Mouse (Mus musculus) forebrain, embryonic 12.5 days (tissue): ENCODE results near the gene Lag3. TPM values are rescaled to one million over a fixed set of nuclear protein-coding genes. Genes with fewer than 3 reads are reported as not detected.

Experiments used
- ATAC-seq: fragments of 200-750 bp; cut with Nextera tagmentation; 2 replicates; pipeline ENCODE4 v1.8.0; 2017; ENCODE audit warnings: moderate TSS enrichment; ENCODE audit not compliant: low FRiP score
- H3K27ac ChIP-seq: fragments of 300-500 bp; sonication (generic); 2 replicates; pipeline ENCODE4 v1.5.1; 2016; ENCODE audit warnings: mild to moderate bottlenecking
- H3K27me3 ChIP-seq: fragments of 300-500 bp; sonication (generic); 2 replicates; pipeline ENCODE4 v1.6.1; 2016; ENCODE audit warnings: mild to moderate bottlenecking
- H3K36me3 ChIP-seq: fragments of 300-500 bp; sonication (generic); replicated peaks from 2 replicates; pipeline ENCODE4 v1.6.1; 2016; ENCODE audit warnings: mild to moderate bottlenecking
- H3K4me1 ChIP-seq: fragments of 300-500 bp; sonication (generic); 2 replicates; pipeline ENCODE4 v1.6.1; 2016
- H3K4me2 ChIP-seq: fragments of 300-500 bp; sonication (generic); 2 replicates; pipeline ENCODE4 v1.6.1; 2016; ENCODE audit warnings: mild to moderate bottlenecking, moderate library complexity
- H3K4me3 ChIP-seq: fragments of 300-500 bp; sonication (generic); replicated peaks from 2 replicates; pipeline ENCODE4 v1.5.1; 2016; ENCODE audit warnings: mild to moderate bottlenecking
- H3K9ac ChIP-seq: fragments of 300-500 bp; sonication (generic); 2 replicates; pipeline ENCODE4 v1.6.1; 2016; ENCODE audit warnings: mild to moderate bottlenecking
- H3K9me3 ChIP-seq: fragments of 300-500 bp; sonication (generic); 2 replicates; pipeline ENCODE4 v1.6.1; 2016
- WGBS: fragments of 180-500 bp; shearing (Covaris S2); methylation state at CpG from one replicate; pipeline ENCODE4 v1.1.7; 2016; 5-methylcytosine and 5-hydroxymethylcytosine counted together
- polyA plus RNA-seq: library from polyadenylated mRNA; unstranded; fragments of >200 nt; fragmentation: Nextera tagmentation; extraction: Ambion mirVana; gene quantifications from 2 replicates; pipeline ENCODE4 v1.2.1, GENCODE M21; 2016

Gene Lag3
- 2.0 and 3.0 TPM in 2 replicates for polyA plus RNA-seq

DNA sequence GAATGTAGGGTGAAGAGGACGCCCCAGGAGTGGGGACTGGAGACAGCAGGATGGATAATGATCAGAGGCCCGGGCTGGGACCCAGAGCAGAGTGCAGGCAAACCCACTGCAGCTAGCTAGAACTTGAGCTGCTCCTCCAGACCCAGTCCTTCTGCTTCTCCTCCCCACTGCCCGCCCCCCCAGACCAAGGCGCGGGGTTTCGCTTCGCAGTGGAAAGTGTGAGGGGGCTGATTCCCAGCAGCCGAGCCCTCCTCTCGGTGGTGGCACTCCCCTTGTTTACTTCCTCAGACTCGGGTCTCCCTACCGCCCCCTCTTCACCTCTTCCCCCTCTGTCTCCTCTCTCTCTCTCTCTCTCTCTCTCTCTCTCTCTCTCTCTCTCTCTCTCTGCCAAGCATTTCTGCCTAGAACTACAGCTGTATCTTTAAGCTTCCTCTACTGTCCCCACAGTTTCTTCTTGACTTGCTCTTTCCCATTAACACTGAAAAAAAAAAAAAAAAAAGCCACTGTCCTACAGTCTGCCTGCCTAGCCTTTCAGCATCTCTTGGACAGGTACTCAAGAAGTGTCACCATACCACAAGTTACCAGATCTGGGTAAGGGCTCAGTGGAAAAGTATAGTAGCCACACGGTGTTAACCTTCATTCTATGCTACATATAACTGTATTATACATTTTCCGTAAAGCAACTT, at the start of gene Lag3:
Gene Lag3, minus strand, starts transcription at position 173 of the 686 bp plus-strand sequence.
- Histone ChIP-seq H3K9me3 (no peaks in the 10 kb centered on the region), H3K9ac (peak within 1 kb of the TSS; percentile 44; the same call in 1 of the 2 replicates), H3K36me3 (peaks cover 29% of the 10 kb centered on the region), H3K27me3 (peaks cover 32% of the 10 kb centered on the region), H3K4me1 (peaks cover 53% of the 10 kb centered on the region), H3K4me3 (no peak within 1 kb of the TSS), H3K4me2 (peak within 1 kb of the TSS; percentile 22; the same call in 1 of the 2 replicates), H3K27ac (peak within 1 kb of the TSS; percentile 31; the same call in 1 of the 2 replicates)
- WGBS, result 22% methylated on average over 8 of the region's 13 CpGs
- no peak for ATAC-seq

DNA sequence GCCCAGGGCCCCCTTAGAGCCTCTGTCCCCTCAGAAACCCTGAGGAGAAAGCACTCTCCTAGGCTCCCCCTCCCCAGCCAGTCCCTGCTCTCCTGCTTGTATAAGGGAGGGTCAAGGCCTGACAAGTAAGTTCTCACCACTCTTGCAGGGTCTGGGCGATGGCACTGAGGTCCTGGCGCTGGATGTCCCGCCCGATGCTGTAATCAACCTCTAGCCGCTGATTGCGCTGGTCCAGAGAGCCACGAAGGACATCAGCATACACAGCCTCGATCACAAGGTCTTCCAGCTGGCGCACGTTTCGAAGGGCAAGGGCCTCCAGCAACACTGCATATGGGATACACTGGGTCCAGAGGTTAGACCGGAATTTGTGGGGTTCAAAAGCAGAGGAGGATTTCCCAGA, 49.5 kb upstream of the Lag3 start:
- no peak overlapping the region for H3K9ac ChIP-seq
- no peak for ATAC-seq
- H3K4me2 ChIP-seq, result no peak overlapping the region
- H3K36me3 ChIP-seq, result peaks cover 56% of the 10 kb centered on the region
- no peaks in the 10 kb centered on the region for H3K27me3 ChIP-seq
- 93% methylated on average over 12 of the region's 12 CpGs for WGBS
- peaks cover 11% of the 10 kb centered on the region for H3K4me1 ChIP-seq
- H3K9me3 ChIP-seq, result no peaks in the 10 kb centered on the region
- no peak overlapping the region for H3K27ac ChIP-seq
- no peak overlapping the region for H3K4me3 ChIP-seq

DNA sequence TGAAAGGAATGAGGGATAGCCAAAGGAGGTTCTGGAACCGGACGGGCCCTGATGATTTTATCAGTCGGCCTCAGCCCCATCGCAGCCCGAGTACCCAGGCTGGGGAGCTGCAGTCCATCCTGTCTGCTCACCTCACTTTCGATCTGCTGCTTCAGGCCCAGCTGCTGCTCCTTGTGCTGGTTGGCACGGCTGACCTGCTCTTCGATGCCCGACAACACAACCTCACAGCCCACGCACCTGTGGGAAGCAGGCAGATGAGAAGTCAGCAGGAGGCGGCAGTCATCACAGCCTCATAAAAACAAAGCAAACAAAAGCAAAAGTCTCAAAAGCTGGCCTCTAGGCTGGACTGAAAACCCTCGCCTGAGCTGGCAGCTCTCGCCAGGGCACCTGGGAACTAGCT, 48.5 kb upstream of the Lag3 start:
- no peaks in the 10 kb centered on the region for H3K27me3 ChIP-seq
- peaks cover 58% of the 10 kb centered on the region for H3K36me3 ChIP-seq
- no peak overlapping the region for H3K4me3 ChIP-seq
- WGBS, result 92% methylated on average over 13 of the region's 13 CpGs
- H3K9ac ChIP-seq, result no peak overlapping the region
- no peaks in the 10 kb centered on the region for H3K9me3 ChIP-seq
- no peak overlapping the region for H3K27ac ChIP-seq
- peaks cover 9% of the 10 kb centered on the region for H3K4me1 ChIP-seq
- no peak overlapping the region for H3K4me2 ChIP-seq
- ATAC-seq, result no peak

DNA sequence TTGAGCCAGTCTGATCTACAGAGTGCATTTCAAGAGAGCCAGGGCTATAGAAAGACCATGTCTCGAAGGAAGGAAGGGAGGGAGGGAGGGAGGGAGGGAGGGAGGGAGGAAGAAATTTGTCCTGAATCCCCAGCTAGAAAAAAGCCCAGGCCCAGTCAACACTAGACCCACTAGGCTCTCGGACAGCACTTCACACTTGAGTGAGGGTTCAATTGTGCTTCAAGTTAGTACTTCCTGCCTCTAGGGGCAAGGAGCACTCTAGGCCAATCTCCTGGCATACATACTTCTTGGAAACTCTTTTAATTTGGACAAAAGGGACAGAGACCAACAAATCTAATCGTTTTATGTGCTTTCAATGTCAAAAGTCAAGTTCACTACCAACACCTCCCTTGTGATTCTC, 46.6 kb upstream of the Lag3 start:
- 80% methylated on average over 3 of the region's 3 CpGs for WGBS
- H3K36me3 ChIP-seq, result peaks cover 58% of the 10 kb centered on the region
- no peaks in the 10 kb centered on the region for H3K4me1 ChIP-seq
- H3K9ac ChIP-seq, result no peak overlapping the region
- H3K4me3 ChIP-seq, result no peak overlapping the region
- H3K27ac ChIP-seq, result no peak overlapping the region
- H3K4me2 ChIP-seq, result no peak overlapping the region
- no peaks in the 10 kb centered on the region for H3K27me3 ChIP-seq
- ATAC-seq, result no peak
- no peaks in the 10 kb centered on the region for H3K9me3 ChIP-seq

DNA sequence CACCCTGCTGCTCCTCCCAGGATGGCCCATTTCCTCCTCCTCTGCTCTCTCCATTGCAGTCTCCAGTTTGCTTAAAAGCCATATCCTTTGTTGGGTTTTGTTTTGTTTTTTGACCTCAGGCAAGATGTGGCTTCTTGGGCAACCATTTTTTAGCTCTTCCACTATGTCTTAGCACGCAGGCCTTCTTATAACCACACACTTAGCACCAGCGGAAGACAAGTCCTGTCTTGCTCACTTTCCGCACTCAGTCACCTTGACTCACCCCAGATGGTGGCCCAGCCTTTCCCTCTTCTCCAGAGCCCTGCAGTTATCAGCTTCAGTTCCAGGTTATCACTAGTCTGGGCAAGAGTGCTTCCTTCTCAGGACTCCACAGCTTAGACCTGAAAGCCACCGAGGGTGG, 43.7 kb upstream of the Lag3 start:
- no peaks in the 10 kb centered on the region for H3K4me1 ChIP-seq
- no peak for ATAC-seq
- H3K27me3 ChIP-seq, result no peaks in the 10 kb centered on the region
- H3K27ac ChIP-seq, result no peak overlapping the region
- no peak overlapping the region for H3K4me2 ChIP-seq
- H3K4me3 ChIP-seq, result no peak overlapping the region
- H3K36me3 ChIP-seq, result peaks cover 38% of the 10 kb centered on the region
- no peak overlapping the region for H3K9ac ChIP-seq
- 96% methylated on average over 4 of the region's 4 CpGs for WGBS
- no peaks in the 10 kb centered on the region for H3K9me3 ChIP-seq

DNA sequence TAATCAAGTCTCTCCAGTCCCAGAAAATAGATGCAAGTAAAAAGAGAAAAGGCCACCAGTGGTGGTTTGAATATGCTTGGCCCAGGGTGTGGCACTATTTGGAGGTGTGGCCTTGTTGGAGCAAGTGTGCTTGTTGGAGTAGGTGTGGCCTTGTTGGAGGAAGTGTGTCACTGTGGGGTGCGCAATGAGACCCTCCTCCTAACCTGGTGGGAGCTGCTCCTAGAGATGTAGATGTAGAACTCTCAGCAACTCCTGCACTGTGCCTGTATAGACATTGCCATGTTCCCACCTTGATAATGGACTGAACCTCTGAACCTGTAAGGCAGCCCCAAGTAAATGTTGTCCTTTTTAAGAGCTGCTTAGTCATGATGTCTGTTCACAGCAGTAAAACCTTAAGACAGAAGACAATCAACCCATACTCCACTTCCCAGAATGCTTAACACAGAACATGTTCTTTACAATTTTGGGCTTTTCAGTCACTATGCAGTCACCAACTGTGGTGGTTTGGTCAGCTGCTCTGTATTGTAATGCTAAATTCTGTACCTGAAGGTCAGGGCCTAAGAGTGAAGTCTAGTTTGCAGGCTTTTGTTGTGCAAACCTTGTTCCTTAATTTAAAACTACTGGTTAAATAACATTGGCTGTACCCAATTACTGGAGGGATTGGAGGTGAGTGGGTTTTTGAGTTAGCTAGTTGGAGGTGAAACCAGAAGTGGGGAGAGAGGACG, 42.6 kb upstream of the Lag3 start:
- Histone ChIP-seq H3K9me3 (no peaks in the 10 kb centered on the region), H3K4me3 (no peak overlapping the region), H3K4me1 (no peaks in the 10 kb centered on the region), H3K36me3 (peaks cover 27% of the 10 kb centered on the region), H3K27ac (no peak overlapping the region), H3K27me3 (no peaks in the 10 kb centered on the region), H3K9ac (no peak overlapping the region), H3K4me2 (no peak overlapping the region)
- ATAC-seq, result no peak
- 88% methylated on average over 2 of the region's 2 CpGs for WGBS

DNA sequence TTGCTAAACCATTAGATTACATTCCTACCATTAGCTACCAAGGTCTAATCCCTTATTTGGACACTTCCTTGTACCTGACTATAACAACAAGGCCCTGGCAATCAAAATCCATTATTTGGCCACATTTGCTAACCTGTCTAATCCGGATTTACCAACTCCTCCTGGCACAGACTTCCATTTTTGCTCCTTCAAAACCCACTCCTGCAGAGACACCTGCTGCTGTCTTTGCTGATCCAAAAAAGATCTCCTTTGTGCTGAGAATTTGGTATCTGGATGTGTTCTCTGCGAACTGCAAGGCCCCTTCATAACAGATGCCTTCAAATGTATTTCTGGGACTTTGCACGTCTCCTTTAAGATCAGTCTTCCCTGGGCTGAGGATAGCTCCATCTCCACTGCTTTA, 32.0 kb upstream of the Lag3 start:
- H3K27me3 ChIP-seq, result no peaks in the 10 kb centered on the region
- H3K4me1 ChIP-seq, result no peaks in the 10 kb centered on the region
- no peak overlapping the region for H3K27ac ChIP-seq
- WGBS, result 89% methylated on average over 3 of the region's 3 CpGs
- no peak overlapping the region for H3K9ac ChIP-seq
- H3K4me2 ChIP-seq, result no peak overlapping the region
- no peaks in the 10 kb centered on the region for H3K9me3 ChIP-seq
- peaks cover 8% of the 10 kb centered on the region for H3K36me3 ChIP-seq
- ATAC-seq, result no peak
- H3K4me3 ChIP-seq, result no peak overlapping the region

DNA sequence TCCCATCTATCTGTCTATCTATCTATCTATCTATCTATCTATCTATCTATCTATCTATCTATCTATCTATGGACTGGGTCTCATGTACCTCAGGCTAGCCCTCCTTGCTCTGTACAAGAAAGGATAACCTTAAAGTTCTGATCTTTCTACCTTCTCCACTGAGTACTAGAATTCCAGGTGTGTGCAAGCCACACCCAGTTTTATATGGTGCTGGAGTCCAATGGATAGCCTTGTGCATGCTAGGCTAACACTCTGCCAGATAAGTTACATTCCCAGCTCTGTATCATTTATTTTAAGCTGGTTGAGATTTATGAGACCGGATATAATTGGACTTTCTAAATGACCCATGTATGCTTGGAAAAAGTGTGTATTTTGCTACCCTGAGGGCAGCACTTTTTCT, 30.2 kb upstream of the Lag3 start:
- Histone ChIP-seq H3K4me1 (no peaks in the 10 kb centered on the region), H3K9me3 (no peaks in the 10 kb centered on the region), H3K27ac (no peak overlapping the region), H3K4me2 (no peak overlapping the region), H3K4me3 (no peak overlapping the region), H3K36me3 (peaks cover 24% of the 10 kb centered on the region), H3K9ac (no peak overlapping the region), H3K27me3 (no peaks in the 10 kb centered on the region)
- no peak for ATAC-seq
- 100% methylated on average over 1 of the region's 1 CpGs for WGBS

DNA sequence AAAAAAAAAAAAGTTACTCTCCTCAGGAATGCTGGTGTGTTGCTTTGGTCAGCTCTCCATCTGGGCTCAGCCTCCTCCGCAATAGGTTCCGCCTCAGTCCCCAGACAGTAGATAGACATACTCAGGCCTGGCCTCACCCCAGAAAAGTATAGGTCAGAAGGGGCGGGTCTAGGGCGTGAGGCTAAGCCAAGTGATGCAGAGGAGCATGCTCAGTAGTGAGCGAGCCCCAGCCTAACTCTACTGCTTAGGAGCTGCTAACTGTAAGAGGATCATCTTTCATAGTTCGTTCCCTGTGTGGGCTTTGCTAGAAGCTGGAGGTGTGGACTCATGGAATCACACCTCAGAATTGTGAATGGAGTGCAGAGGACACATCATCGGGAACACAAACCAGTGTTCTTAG, 27.0 kb upstream of the Lag3 start:
- H3K36me3 ChIP-seq, result peaks cover 55% of the 10 kb centered on the region
- no peaks in the 10 kb centered on the region for H3K27me3 ChIP-seq
- ATAC-seq, result no peak
- no peaks in the 10 kb centered on the region for H3K9me3 ChIP-seq
- 94% methylated on average over 7 of the region's 7 CpGs for WGBS
- H3K27ac ChIP-seq, result no peak overlapping the region
- H3K4me2 ChIP-seq, result no peak overlapping the region
- H3K4me3 ChIP-seq, result no peak overlapping the region
- H3K9ac ChIP-seq, result no peak overlapping the region
- 0 out of 2 replicates have a peak, but pooled peaks cover 6% of the 10 kb centered on the region for H3K4me1 ChIP-seq

DNA sequence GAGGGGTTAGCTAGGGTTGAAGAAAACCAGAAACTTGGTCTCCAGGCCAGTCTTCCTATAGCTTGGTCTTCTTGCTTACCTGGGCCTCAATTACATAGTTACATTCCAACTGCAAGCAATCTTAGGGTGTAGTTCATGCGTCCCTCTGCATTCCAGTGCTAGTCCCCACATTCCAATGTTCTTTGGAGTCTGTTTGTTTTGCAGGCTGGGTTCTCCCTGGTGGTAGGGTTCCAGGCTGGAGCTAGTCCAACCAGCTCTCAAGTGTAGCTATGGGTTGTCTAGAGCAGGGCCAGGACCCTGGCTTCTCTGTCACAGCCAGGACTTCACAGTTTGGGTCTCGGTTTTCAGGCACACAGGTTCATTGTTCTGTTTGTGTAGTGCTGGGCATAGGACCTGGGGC, 26.0 kb upstream of the Lag3 start:
- ATAC-seq, result no peak
- Histone ChIP-seq H3K36me3 (peaks cover 61% of the 10 kb centered on the region), H3K27me3 (no peaks in the 10 kb centered on the region), H3K27ac (no peak overlapping the region), H3K9me3 (no peaks in the 10 kb centered on the region), H3K4me2 (no peak overlapping the region), H3K4me3 (no peak overlapping the region), H3K4me1 (peaks cover 12% of the 10 kb centered on the region), H3K9ac (no peak overlapping the region)
- WGBS, result 83% methylated on average over 2 of the region's 2 CpGs

DNA sequence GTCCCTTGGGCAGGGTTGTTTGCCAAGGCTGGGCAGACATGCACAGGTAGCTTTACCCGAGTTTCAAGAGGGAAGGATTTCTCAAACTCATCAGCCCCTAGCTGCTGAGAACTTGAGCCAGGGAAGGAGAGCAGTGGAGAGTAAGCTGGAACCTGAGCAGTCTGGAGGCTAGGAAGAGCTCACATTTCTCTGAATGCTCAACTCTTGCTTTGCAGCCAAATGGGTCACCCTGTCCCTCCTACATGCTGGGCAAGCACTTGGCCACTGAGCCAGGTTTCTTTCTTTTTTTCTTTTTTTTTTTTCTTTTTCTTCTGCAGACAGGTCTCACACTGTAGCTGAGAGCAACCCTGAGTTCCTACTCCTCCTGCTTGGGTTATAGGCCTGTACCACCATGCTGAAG, 25.2 kb upstream of the Lag3 start:
- H3K27ac ChIP-seq, result no peak overlapping the region
- no peaks in the 10 kb centered on the region for H3K9me3 ChIP-seq
- ATAC-seq, result no peak
- no peak overlapping the region for H3K4me2 ChIP-seq
- 85% methylated on average over 1 of the region's 1 CpGs for WGBS
- no peak overlapping the region for H3K4me3 ChIP-seq
- H3K36me3 ChIP-seq, result peaks cover 62% of the 10 kb centered on the region
- H3K4me1 ChIP-seq, result peaks cover 17% of the 10 kb centered on the region
- H3K27me3 ChIP-seq, result no peaks in the 10 kb centered on the region
- no peak overlapping the region for H3K9ac ChIP-seq

DNA sequence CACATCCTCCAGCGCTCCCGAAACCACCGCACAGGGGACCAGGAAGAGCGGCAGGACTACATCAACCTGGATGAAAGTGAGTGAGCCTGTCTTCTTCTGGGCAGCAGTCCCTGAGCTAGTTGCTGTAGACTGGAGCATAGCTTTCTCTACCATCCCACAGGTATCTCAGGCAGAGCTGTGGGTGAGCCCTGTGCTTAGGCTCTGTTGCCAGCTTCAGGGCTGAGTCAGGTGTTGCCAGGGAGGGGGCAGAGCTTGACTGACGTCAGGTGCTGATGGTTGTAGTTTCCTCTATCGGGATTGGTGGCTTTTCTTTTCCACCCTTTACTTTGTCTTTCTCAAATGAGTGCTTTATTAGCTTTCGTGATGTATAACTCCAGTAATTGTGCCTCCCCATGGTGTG, 23.2 kb upstream of the Lag3 start:
- Histone ChIP-seq H3K4me1 (peaks cover 25% of the 10 kb centered on the region), H3K4me3 (no peak overlapping the region), H3K27me3 (no peaks in the 10 kb centered on the region), H3K27ac (no peak overlapping the region), H3K9ac (no peak overlapping the region), H3K36me3 (peaks cover 62% of the 10 kb centered on the region), H3K4me2 (no peak overlapping the region), H3K9me3 (no peaks in the 10 kb centered on the region)
- 94% methylated on average over 7 of the region's 7 CpGs for WGBS
- no peak for ATAC-seq

DNA sequence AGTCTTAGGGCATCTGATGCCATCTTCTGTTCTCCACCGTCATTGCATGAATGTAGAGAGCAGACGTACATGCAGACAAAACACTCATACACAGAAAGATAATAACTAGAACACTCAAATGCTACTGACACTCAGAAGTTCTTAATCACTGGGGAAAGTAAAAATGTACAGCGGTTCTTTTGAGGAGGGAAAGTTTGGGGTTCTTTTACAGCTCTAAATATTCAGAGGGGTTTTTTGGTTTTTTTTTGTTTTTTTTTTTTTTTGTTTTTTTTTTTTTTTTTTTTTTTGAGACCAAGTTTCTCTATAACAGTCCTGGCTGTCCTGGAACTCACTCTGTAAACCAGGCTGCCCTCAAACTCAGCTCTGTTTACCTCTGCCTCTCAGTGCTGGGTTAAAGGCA, 21.6 kb upstream of the Lag3 start:
- no peaks in the 10 kb centered on the region for H3K27me3 ChIP-seq
- H3K9ac ChIP-seq, result no peak overlapping the region
- no peaks in the 10 kb centered on the region for H3K9me3 ChIP-seq
- no peak overlapping the region for H3K4me2 ChIP-seq
- no peak for ATAC-seq
- H3K27ac ChIP-seq, result no peak overlapping the region
- 93% methylated on average over 3 of the region's 3 CpGs for WGBS
- H3K36me3 ChIP-seq, result peaks cover 50% of the 10 kb centered on the region
- H3K4me3 ChIP-seq, result 0 out of 2 replicates have a peak overlapping the region, but pooled peaks have one; percentile 90
- peaks cover 25% of the 10 kb centered on the region for H3K4me1 ChIP-seq
